Mouse (Mus musculus) megakaryocyte, adult 5-6 weeks (primary cell): ENCODE data around the gene B3galt5. TPM values are rescaled to one million over a fixed set of nuclear protein-coding genes. Genes with fewer than 3 reads are reported as not detected.

Source experiments
- ATAC-seq: 2 replicates; pipeline ENCODE4 v1.8.0; 2016; ENCODE audit warnings: mild to moderate bottlenecking, inconsistent platforms; ENCODE audit not compliant: poor library complexity, severe bottlenecking
- total RNA-seq, 2 experiments: library from RNA; stranded (forward) in 1 of 2; stranded (reverse) in 1 of 2; fragments of 153-499, 151-499 nt in 1 of 2; fragments of 221-1000, 200-1000 nt in 1 of 2; gene quantifications; 2 replicates each; pipeline versions ENCODE4 v1.2.3 to v1.2.4; 2015 to 2017

Gene B3galt5
- total RNA-seq, 2 experiments from 2014 or later = not detected

- no peak for ATAC-seq
Observed at GRCm38 (mm10) chr16:96339570-96339969, 104.0 kb downstream of the B3galt5 start.

GRCm38 (mm10) chr16:96341269-96341668 is 105.7 kb downstream of the B3galt5 start:
- ATAC-seq = peak; percentile 58; the same call in 1 of the 2 replicates

- ATAC-seq = no peak
Observed at GRCm38 (mm10) chr16:96341945-96342344, 106.3 kb downstream of the B3galt5 start.

GRCm38 (mm10) chr16:96345117-96345516 is 109.5 kb downstream of the B3galt5 start:
- peak; percentile 96 for ATAC-seq

GRCm38 (mm10) chr16:96348070-96348469 is 112.5 kb downstream of the B3galt5 start:
- no peak for ATAC-seq

GRCm38 (mm10) chr16:96348766-96349165 is 113.2 kb downstream of the B3galt5 start:
- ATAC-seq = no peak

- ATAC-seq = no peak
Observed at GRCm38 (mm10) chr16:96351520-96351919, 115.9 kb downstream of the B3galt5 start.

GRCm38 (mm10) chr16:96353296-96353896 is 117.8 kb downstream of the B3galt5 start:
- no peak for ATAC-seq

- ATAC-seq = 0 out of 2 replicates have a peak, but pooled peaks have one; percentile 24
Observed at GRCm38 (mm10) chr16:96353996-96354395, 118.4 kb downstream of the B3galt5 start.

- ATAC-seq = peak; percentile 99
Observed at GRCm38 (mm10) chr16:96357903-96358302, 122.3 kb downstream of the B3galt5 start.

- no peak for ATAC-seq
Observed at GRCm38 (mm10) chr16:96361305-96362124, 125.9 kb downstream of the B3galt5 start.

GRCm38 (mm10) chr16:96362873-96363272 is 127.3 kb downstream of the B3galt5 start:
- ATAC-seq = no peak

GRCm38 (mm10) chr16:96363277-96363676 is 127.7 kb downstream of the B3galt5 start:
- no peak for ATAC-seq

- no peak for ATAC-seq
Observed at GRCm38 (mm10) chr16:96364870-96365269, 129.3 kb downstream of the B3galt5 start.

Other genes starting within 250 kb of the B3galt5 start
- gene Psmg1, start 244.8 kb upstream of the B3galt5 start, total RNA-seq (2015) = 20.2 and 21.6 TPM in 2 replicates
- gene Psmg1, start 244.8 kb upstream of the B3galt5 start, total RNA-seq (2017) = 19.3 and 32.2 TPM in 2 replicates
- gene Brwd1, start 153.3 kb upstream of the B3galt5 start, total RNA-seq (2015) = 17.0 and 28.7 TPM in 2 replicates
- 32.3 and 34.6 TPM in 2 replicates for gene Brwd1, start 153.3 kb upstream of the B3galt5 start, total RNA-seq (2017)
- gene Hmgn1, start 108.1 kb upstream of the B3galt5 start, total RNA-seq (2015) = 41.8 and 53.3 TPM in 2 replicates
- 71.5 and 75.2 TPM in 2 replicates for gene Hmgn1, start 108.1 kb upstream of the B3galt5 start, total RNA-seq (2017)
- 4.4 and 5.5 TPM in 2 replicates for gene Wrb, start 90.4 kb upstream of the B3galt5 start, total RNA-seq (2015)
- 6.0 and 7.1 TPM in 2 replicates for gene Wrb, start 90.4 kb upstream of the B3galt5 start, total RNA-seq (2017)
- not detected in 2 replicates for gene Lca5l, start 43.5 kb upstream of the B3galt5 start, total RNA-seq (2015)
- 0.12 and 0.15 TPM in 2 replicates for gene Lca5l, start 43.5 kb upstream of the B3galt5 start, total RNA-seq (2017)
- gene Sh3bgr, start 35.4 kb upstream of the B3galt5 start, total RNA-seq (2015) = 0.76 and 0.89 TPM in 2 replicates
- not detected in 2 replicates for gene Sh3bgr, start 35.4 kb upstream of the B3galt5 start, total RNA-seq (2017)
- 41.3 and 61.9 TPM in 2 replicates for gene Itgb2l, start 207.8 kb downstream of the B3galt5 start, total RNA-seq (2015)
- 67.6 and 76.1 TPM in 2 replicates for gene Itgb2l, start 207.8 kb downstream of the B3galt5 start, total RNA-seq (2017)
- 0.41 TPM in 1 of 2 replicates, not detected in the other for gene Pcp4, start 231.8 kb downstream of the B3galt5 start, total RNA-seq (2015)
- 1.6 TPM in 1 of 2 replicates, not detected in the other for gene Pcp4, start 231.8 kb downstream of the B3galt5 start, total RNA-seq (2017)